Mouse (Mus musculus) CH12.LX (cell line): ENCODE measurements around the gene Timm23.

Source experiments
- SMC3 ChIP-seq: IDR thresholded peaks from 2 replicates; pipeline ENCODE4 v1.6.1; 2011; ENCODE audit warnings: low read depth, low read length, improper control_type of control experiment
- USF1 ChIP-seq: IDR thresholded peaks from 2 replicates; pipeline ENCODE4 v1.6.1; 2014; ENCODE audit warnings: low read depth, mild to moderate bottlenecking, inconsistent platforms, low read length, improper control_type of control experiment

- TF ChIP-seq USF1: no peak
- no peak for TF ChIP-seq SMC3
These were observed 60.0 kb downstream of the Timm23 start, which contains the start of gene Msmb for GRCm38 (mm10) chr14:32141723-32142122.
